Mouse (Mus musculus): ENCODE measurements around the gene Trnt1.

GRCm38 (mm10) chr6:106758299-106758698 lies 10.6 kb upstream of the Trnt1 start:
- TF ChIP-seq CTCF (conservative IDR thresholded peaks at IDR 0.05; ENCODE audit: insufficient read depth, insufficient read length, low read depth, low read length) = no peak
- no peak for TF ChIP-seq POLR2A (IDR thresholded peaks at IDR 0.05; ENCODE audit: low read depth, low read length)
